Mouse (Mus musculus): Measurements from ENCODE around the gene Krt23.
A peak's percentile ranks its signal among the peaks of the same experiment; 100 is the strongest.

The Krt23 gene

DNA sequence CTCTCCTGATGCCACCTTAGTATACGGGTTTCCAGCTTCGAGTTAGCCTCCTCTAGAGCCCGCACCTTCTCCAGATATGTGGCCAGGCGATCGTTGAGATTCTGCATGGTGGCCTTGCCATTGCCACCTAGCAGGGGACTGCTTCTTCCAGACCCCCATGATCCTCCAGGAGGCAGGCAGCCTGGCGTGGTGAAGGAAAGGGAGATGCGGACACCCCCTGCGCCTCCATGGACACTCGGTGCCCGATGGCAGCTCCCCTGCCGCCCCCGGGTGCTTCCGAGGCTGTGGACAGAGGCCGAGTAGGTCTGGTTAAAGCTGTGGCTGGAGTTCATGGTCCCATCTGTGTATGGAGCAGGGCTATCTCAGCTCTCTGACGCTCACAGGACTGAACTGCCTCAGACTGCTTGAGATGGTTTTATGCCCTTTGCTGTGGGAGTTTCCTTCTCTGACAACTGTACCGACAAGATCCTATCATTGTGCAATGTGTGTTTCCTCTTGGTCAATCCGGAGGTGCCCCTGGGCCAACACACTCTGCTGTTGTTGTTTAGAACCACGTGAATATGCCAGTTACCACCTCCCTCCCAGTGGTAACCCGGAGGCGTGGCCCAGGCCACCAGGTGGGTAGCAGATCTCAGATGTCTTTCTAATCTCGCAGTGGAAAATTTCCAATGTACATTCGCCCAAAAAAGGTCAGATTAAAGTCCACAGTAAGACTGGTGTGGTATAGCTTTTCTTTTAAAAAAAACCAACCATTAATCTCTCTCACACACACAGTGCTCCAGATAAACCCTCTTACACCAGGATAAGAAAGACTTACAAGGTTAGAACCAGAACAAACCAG lies at the start of gene Krt23:
TSS of gene Krt23 (minus strand) at position 405 of the 841 bp plus-strand sequence.
- peak; percentile 66 for DNase-seq

DNA sequence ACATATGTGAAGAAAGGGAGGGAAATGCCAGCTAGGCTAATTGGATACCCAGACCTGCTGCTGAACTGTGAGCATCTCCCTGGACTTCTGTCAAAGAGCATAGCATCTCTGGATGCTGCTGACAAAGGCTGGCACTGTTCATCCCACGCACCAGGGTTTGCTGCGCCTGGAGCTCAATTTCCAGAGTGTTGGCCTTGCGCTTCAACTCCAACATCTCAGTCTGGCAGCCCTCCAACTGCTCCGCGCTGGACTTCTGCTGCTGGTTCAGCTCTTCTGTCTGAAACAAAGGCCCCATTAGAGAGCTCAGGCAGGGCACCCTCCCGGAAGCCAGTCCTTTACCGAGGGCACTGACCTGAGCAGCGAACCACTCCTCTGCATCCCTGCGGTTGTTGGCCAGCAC lies 46.8 kb upstream of the Krt23 start:
- DNase-seq: no peak

DNA sequence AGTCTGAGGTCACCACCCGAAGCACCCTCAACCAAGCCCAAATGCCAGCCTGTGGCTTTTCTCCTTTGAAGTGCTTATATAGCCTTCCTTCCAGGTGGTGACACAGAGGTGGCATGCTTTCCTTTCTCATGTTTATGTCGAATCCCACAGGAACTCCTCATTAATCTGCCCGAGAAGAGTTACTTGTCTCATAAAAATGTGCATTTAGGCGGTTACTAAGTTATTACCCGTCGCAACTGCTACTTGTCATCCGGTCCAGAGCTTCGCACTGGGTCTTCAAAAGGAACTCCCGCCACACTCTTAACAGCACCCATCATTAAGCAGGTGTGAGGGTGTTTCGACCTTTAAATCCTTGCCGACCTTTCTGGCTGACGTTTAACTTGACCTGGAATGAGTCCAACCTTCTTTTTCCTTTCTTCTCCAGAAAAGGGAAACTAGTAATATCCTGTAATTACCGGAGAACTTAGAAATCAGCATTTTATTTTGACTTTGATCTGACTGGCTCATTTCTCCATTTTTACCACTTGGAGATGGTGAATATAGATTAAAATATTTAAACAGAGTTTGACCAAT lies 28.4 kb upstream of the Krt23 start, which contains the start of gene Krt39:
TSS of gene Krt39 (minus strand) at position 51 of the 573 bp plus-strand sequence.
- DNase-seq: no peak

DNA sequence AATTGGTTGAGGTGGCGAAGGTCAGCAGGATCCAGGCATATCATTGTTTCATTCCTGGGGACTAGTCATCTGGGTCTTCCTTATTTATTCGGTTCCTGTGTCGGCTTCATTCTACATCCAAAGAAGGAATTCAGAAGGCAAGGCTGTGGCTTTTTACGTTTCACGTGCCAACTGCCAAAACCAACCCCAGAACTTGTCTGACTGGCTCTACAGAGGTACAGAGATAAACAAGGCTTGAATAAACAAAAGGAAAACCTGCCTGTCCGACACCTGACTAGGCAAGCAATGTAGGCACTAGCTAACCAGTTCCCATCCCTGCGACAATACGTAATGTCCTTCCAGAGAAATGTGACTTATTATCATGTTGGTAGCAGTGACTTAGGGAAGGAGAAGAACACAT lies 21.2 kb upstream of the Krt23 start:
- peak; percentile 66 for DNase-seq

DNA sequence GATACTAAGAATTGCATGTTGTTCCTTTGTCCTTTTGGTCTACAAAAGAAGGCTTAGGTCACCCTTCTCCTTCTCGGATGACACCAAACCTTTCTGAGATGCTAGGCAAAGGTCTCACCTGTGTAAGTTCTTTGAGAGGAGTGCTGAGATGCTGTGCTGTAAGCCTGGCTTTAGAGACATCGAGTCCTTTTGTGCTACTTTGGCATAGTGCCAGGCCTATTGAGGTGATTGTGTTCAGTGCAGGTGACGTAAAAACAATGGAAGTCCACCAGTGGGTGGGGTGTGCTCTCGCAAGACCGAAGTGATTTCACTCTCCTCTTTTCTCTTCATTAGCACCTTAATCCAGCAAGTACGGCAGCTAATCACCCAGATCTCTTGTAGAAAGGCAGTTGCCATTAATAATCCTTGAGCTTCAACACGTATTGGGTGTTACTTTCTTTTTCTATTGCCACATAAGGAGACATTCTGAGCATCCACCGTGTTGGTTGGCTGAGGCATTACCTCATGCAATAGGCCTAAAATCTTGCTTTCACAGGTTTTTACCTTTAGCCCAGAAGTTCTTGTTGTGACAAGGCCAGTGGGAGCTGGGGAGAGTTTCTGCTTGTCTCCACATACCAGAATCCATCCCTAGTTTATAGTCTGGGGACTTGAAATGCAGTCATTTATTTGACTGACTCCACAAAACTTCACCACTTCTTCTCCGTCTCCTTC lies 7.3 kb upstream of the Krt23 start:
- no peak for DNase-seq

DNA sequence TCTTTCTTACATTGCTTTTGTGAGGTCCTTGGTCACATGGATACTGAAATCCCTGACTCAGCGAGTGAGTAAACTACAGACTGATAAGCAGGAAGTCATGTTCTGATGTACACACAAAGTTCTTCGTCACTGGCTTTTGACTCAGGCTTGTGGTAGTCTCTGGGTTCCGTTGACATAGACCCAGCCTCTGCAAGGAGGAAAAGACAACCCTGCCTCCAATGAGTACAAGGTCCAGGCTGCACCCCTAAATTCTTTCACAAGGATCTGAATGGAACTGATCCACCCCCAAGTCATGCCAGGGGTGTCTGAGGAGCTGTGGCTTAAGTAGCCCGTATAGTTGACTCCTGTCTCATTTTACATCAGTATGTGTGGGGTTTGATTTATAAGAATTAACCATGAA lies 3.5 kb upstream of the Krt23 start:
- no peak for DNase-seq

DNA sequence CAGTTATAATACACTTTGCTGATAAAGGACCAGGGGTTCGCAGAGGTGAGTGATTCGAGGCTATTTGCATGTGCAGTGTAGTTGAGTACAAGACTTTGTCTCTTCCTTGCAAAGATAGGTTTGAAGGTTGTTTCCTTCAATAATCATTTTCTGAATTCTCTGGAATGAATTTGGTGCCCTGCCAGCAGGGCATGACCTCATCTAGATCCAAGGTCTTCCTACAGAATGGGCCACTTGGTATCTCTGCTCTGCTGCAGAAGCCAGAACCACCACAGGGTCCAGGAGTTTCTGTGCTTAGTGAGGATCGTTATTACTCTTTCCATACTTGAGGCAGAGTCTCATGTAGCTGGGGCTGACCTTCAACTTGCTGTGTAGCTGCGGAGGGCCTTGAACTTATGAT lies 1.8 kb upstream of the Krt23 start:
- DNase-seq: no peak

DNA sequence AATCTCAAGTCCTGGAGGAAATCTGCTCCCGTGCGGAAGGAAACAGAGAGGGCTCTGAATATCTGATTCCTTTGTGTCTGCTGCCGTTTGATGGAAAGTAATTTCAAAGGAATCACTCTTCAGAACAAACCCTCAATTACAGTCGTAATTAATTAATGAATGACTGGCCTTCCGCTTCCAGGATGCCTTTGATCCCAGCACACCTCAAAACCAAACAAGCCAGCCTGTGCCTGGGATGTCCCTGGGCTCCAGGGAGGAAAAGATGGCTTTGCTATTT lies 575 bp upstream of the Krt23 start:
- DNase-seq: no peak

DNA sequence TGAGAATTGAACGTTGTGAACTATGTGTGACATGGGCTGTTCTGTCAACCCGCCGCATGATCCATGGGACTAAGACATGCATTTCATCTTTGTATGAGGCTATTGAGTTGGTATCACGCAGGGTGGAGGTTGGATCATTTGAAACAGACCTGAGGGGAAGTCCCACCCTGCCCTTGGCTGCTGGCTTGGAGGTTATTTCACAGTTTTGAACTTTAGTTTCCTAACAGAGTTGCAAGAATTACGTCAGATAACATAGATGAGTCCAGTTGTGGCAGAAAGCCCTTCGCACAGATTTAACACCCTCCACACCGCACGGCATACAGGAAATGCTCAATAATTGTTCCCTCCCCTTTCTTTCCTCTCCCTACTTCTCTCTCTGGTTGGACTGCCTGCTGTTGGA lies 1.9 kb downstream of the Krt23 start:
- no peak for DNase-seq

DNA sequence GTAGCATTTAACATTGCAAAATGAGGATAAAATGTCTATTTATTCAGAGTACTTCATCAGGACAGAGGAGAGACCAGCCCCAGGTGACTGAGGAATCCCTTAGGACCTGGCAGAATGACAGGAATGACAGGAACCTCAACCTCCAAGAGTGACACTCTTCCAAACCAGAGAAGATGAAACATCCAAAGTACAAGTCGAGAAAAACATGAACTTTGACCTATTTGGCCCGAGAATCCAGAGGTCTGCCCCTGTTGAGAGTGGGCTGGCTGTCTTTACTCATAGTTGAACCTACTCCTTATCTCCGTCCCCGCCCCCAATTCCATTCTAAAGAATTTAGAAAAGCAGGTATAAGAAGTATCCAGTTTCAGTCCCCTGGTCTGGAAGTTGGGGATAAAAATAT lies 2.3 kb downstream of the Krt23 start:
- no peak for DNase-seq

DNA sequence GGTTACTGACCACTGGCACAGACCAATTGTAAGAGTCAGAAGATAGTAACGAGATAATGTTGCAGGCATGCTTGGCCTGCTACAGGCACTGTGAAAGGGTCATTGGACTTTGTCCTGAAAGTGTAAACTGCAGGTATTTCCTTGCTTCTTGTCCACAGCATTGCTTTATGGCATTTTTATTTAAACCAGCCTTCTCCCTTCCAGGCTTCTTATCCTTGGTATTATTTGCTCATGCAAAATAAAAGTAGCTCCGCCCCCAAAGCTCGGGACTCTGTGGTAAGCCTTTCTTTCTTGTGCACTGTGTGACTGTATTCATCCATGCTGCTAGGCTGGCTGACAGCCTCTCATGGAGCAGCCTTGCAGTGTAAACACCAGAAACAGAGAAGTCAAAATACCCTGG lies 3.7 kb downstream of the Krt23 start:
- peak; percentile 46 for DNase-seq

DNA sequence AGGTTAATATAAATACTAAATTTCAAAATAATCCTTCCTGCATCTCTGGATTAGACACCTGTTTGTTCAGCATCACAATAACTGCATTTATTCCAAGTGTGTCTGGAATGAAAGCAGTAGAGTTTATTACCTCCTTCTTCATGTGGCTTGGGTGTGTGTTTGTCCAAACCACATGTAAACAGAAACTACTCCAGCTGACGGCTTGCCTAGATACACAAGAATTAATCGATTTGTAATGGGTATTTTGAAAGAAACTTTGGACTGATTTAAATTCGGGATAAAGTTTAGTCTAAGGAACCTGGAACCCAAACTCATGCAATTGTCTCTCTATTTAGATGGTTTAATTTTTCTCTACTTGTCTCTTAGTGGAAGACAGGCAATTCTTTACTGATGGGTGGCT lies 18.0 kb downstream of the Krt23 start:
- no peak for DNase-seq

DNA sequence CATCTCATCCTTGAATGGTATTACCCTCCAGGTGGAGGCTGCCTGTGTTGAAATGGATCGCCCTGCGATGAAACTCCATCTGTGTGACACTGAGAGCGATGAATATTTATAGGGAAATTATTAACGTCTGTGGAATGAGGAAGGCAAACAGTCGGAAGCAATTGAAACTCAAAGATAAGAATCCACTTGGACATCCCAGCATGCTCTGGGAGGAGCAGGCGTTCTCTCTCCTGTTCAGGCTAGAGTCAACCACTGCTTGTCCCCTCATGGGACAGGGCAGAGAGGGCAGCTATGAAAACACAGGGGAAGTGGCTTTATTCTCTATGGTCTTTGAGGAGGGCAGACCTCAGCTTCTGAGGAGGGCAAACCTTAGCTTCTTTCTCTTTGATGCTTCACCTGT lies 19.5 kb downstream of the Krt23 start:
- peak; percentile 67 for DNase-seq

DNA sequence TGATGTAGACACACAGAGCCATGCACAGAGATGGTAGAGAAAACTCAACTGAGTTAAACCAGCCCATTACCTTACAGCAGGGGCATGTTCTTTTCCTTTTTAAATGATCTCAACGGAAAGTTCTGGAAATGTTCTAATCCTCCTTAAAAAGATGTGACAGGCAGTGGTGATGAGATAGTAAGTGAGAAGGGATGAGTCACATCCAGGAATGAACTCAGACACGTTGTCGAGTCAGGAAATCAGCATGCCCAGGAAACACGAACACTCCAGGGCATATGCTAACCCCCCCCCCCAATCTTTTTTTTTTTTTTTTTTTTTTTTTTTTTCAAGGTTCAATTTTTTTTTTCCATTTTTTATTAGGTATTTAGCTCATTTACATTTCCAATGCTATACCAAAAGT lies 20.5 kb downstream of the Krt23 start:
- DNase-seq: no peak

DNA sequence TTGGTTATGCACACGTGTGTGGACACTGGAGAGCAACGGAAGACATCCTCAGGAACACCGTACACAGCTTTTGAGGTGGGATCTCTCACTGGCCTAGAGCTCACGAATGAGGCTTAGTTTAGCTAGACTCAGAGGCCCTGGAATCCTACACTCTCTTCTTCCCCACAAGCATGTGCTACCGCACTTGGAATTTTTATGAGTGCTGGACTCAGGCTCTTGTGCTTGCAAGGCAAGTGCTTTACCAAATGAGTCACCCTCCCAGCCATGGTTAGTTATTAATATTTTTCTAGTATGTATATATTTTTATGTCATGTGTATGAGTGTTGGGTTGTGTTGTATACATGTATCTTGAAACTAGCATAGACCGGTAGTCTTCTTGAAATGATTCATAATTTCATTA lies 21.0 kb downstream of the Krt23 start:
- peak; percentile 58 for DNase-seq

DNA sequence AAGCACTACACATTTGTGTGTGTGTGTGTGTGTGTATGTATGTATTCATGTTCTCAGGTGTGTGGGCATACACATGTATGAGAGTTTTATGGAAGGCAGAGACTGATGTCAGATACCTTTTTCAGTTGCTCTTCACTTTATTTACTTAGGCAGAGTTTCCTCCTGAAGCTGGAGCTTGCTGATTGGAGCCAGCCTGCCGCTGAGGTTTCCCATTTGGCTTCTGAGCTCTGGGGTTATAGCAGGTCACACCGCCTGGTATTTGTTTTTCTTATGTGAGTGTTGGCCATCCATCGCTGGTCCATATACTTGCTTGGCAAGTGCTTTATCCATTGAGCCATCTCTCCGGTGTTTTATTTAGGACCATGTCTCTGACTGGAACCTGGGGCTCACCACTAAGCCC lies 23.7 kb downstream of the Krt23 start:
- peak; percentile 46 for DNase-seq

DNA sequence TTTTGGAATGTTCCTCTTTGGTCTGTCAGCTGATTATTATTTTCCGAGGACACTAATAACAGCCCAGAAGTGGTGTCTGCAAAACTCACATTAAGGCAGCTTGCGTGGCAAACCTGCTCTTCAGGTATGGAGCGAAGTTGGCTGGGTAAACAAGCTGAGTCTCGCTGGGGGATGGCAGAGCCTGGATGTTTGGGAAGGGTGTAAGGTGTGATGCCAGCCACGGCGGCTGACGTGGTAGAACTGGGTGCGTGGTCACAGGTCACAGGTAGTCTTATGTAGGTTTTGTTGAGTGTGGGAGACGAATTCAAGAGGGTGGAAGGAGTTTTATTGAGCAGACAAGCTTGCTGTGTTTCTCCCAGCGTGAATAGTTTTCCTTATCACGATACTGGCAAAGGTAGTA lies 24.4 kb downstream of the Krt23 start:
- DNase-seq: peak; percentile 51

DNA sequence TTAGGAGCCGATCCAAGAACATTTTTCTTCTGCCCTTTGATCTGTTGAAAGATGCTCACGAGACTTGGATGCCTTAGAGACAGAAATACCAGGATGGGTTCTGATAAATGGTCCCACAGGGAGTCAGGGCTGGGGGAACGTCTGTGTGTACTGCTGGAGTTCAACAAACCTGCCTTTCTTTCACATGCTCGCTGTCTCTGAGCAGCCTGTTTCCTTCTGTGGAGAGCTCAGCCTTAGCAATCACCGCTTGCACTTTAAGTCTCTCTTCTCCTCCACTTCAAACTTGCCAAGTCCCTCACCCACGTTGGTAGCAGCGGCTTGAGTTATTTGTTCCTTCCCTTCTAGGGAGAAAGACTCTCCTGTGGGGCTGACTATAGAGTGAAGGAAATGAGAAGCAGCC lies 26.6 kb downstream of the Krt23 start:
- peak; percentile 24 for DNase-seq

DNA sequence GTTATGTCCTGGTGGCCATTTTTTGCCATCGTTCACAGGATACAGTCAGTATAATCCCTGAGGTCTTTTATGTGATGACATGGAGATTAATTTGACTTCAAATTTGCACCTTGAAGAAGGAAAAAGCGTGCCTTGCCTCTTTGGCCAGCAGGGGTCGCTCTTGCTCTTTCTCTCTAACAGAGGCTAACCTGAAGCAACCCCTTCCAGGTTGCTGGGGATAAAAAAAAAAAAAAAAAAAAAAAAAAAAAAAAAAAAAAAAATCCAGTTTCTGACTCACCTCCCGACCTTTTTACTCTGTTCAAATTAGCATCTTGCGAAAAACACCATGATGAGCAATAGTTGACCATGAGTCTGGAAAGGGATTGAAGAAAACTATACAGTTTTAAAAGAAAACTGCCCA lies 28.1 kb downstream of the Krt23 start:
- DNase-seq: peak; percentile 89

DNA sequence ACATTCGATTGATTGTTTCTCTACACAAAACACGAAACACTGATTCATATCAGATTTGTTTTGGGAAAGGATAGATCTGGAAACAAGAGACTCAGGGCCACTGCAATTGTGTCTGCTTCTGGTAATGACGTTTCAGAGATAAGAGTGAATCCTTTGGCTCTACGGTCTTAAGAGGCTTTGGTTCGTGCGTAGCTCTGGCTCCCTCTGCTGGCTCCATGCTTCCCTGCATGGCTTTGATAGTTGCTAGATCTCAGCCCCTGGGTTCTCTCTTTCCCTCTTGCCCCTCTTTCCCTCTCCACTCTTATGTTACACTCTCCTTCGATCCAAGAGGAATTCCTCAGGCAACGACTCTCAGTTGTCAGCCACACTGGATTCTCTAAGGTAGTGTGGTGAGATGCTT lies 29.8 kb downstream of the Krt23 start:
- DNase-seq: peak; percentile 72

DNA sequence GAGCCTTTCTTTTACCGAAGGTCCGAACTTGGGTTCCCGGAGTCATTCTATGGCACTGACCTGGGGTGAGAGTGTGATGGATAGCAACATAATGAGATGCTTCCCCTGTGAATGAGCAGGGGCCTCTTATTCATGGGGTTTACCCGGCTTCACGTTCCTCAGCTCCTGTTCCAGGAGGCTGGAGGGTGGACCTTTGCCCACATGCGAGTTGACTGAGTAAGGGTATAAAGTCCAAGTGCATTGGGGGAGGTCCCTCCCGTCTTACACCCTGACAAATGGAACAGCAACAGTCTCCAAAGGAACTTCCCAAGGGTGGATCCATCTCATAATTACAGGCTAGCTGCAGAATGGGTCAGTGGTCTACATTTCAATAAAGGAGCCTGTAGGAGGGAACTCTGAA lies 31.2 kb downstream of the Krt23 start:
- DNase-seq: no peak

DNA sequence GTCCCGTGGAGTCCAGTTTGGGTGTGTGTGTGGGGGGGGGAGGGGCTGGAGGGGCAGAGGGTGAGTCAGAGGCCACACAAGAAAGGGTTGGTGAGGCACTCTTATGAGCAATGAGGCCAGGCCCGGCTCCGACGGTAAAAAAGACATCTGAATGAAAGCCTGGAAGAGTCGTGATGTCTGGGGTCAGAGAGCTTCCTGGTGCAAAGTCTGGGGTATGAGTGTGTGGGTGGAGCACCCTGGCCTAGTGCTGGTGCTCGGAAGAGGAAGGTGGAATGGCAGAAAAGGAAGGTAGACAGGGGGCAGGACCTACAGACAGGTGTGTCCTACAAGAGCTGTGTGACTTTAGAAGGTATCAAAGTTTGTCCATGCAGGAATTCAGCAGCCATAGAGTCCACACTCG lies 34.0 kb downstream of the Krt23 start:
- no peak for DNase-seq

DNA sequence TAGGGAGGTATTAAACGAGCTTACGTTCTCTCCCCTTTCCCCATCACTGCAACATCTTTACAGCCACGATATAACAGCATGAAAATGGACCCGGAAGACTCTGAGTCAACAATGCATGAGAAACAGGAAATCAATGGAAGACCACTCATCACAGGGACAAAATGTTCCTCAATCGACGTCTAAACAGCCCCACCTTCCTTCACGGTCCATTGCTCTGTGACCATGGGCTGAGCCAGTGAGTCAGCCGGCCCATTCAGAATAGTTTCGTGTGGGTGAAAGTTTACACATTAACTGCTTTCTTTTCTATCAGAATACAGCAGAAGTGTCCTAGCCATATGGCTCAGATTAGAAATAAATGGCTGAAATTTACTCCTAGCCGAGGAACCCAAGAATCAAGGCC lies 38.2 kb downstream of the Krt23 start:
- no peak for DNase-seq

DNA sequence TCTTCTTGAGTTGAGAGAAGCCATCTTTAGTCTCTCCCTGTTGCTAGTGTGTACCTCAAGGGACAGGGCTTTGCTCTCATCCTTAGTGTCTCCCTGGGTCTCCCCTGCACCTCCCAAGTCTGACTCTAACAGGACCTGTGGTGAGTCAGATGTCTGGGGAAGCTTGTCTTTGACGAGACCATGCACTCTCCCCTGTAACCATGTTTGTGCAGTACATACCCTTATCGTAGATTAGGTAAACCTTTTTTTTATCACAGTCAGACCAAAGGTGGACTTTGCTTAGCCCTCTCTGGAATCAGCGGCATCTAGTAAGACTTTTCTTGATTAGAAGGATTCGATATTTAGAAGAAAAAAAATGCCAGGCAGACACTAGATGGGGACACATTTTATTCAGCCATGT lies 38.9 kb downstream of the Krt23 start:
- no peak for DNase-seq
